Mouse (Mus musculus) erythroblast, embryonic 14.5 days (primary cell): Measurements from ENCODE around the gene Phgr1.

Experiments used
- GATA1 ChIP-seq: IDR thresholded peaks from 2 replicates; pipeline ENCODE4 v1.6.1; 2012; ENCODE audit warnings: low read length, inconsistent platforms, mixed read lengths
- TAL1 ChIP-seq: IDR thresholded peaks from 3 replicates; pipeline ENCODE4 v1.6.1; 2012; ENCODE audit warnings: low read length, inconsistent platforms, mixed read lengths

GRCm38 (mm10) chr2:118733341-118733740 is 39.2 kb upstream of the Phgr1 start:
- no peak for TF ChIP-seq GATA1
- TF ChIP-seq TAL1: no peak
